Mouse (Mus musculus) regulatory T cell (primary cell): ENCODE results near the gene Arntl2.

ENCODE experiments used
- in situ Hi-C: fragments of 300-600 bp; cut with MboI, MseI; formaldehyde crosslinking; loops from one replicate; pipeline ENCODE4 v1.15.1; 2025; ENCODE audit warnings: high pct_unique_total_duplicates

The Arntl2 gene

DNA sequence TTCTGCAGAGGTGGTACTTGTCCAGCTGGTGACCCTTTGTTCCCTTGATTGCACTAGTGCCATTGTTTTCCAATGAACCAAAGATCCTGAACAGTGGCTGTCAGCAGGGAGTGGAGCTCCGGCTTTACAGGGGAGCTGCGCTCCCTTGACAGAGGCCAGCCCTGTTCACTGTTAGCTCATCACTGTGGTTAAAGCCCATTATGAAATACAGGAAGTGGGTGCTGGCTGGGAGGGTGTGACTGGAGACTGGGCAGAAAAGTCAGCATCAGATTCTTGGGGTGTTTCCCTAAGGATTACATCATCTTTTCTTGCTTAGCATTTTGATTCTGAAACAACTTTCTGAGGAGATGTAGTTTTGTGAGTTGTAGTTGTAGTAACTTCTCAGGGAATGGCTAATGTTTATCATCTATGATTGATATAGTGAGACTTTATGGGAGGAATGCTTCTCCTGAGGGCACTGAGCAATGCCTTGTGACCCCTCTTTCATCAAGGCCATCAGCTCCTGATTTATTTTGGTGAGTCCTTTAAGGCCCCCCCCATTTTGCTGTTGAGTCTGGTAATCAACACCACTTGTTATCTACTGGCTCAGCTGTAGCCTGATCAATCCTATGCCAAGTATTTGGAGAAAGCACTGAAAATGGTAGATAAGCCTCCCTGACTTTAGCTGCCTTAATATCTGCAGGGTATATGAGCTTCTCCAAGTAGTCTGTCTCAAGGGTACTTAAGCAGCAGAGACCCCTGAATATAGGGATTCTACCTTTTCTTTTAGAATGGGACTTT lies 19.1 kb upstream of the Arntl2 start:
- in situ Hi-C loops, result no loop called here

DNA sequence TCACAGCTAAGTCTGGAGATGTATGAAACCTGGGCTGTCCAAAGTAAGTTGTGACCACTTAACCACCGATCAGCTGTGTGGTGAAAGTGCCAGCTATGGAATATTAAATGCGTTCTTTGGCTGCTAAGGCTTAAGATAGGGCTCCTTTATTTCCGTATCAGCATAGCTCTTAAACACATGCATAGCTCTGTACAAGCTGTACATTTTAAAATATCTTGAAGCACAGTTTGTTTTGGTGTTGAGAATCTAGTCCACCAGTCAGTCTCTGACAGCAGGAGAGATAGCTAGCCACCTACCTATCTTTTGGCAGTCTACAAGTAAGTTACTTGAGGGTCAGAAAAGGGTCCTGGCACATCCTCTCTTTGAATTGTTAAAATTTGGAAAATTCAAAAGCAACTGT lies 17.8 kb upstream of the Arntl2 start:
- in situ Hi-C loops, result no loop called here

DNA sequence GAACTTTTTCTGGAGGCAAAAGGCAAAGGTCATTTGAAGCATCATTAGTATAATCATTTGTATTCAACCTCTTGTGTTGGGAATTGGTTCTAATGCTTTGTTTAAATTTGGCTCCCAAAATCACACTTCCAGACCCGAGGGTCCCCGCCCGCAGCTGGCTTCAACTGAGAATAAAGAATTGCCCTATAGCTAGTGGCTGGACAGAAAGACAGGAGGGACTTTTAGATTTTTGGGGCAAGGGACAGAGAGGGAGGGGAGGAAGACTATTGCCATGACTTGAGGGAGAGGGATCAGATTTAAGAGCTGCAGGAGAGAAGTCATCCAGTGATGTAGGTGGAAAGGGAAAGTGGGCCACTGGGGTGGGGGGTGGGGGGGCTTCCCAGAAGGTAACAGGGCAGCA lies 14.3 kb upstream of the Arntl2 start:
- in situ Hi-C loops, result no loop called here

DNA sequence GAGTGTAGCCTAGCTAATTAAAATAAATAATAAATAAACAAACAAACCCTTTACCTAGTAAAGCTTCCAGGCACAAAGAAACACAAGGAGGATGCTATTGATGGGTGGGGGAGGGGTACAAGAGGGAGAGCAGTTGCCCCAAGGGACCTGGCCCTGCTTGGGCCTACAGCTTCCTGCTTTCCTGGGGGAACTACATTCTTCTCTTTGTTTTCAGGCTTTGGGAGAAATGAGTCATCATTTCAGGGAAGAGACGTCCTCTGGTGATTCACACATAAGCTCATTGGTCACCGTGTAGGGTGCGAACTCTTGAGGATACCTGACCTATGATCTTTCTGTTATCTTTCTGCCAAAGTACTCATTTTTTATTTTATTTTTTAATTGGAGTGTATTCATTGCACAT lies 2.3 kb upstream of the Arntl2 start:
- in situ Hi-C loops, result no loop called here

DNA sequence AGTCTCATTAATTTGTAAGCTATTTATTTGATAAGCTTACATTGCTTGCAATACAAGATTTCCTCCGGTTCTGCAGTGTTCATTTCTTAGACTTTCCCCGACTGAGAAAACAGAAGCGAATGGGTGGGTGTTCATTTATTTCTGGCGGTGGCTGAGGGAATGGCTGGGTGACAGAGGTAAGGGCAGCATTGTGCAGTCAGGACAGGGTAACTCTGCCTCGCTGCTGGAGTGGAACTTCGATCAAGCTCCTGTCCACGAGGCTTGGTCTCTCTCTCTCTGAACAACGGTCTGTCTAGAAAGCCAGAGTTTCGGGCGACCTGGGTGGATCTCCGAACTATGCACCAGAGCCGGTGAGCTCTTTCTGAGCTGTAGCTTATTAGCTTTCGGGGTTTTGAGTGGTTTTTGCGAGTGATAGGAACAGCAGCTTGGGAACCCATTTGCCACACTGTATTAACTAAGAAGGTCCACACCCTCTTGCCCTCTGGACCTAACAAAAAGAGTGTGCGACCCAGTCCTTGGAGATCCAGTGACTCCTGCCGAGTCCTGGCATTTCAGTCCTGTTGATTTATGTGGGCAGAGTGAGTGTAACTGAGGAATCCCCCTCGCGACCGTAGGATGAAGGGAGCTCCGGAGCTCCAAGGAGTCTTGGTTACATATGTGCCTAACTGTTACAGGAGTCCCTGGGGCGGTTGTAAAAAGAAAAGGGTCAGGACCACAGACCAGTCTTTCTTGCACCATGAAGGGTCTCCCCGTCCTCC lies 510 bp upstream of the Arntl2 start:
- in situ Hi-C loops, result no loop called here

DNA sequence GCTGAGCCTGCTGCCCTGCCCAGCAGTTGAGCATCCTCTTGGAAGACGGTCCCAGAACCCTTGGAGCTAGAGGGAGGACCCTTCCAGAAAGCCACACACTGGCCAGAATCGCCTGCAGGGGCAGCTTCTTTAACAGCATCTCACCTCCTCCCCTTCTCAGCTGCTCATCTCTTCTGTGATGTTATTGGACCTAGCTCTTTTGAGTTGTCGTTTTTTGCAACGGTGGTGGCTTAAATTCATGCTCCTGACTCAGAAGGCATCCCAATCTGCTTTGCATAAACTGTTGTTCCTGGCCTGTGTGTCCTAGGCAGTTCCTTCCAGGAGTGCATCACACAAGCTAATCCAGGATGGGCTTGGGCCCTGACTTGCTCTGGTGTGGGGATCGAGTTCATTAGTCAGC lies 1.6 kb downstream of the Arntl2 start:
- in situ Hi-C loops, result no loop called here

DNA sequence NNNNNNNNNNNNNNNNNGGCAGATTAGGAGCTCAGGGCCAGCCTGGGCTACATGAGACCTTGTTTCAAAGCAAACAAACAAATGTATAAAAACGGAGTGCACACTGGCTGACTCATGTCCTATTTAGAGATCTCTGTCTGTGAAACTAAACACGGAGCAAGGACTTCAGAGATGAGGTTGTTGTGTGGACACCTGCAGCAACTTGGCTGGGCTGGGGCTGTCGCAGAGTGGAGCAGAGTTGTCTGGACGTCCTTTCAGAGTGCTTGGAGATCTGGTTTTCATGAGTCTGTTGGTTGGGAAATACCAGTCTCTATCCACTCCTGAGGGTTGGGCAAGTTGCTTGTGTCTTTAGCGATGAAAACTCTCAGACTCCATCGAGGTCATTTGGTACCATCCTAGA lies 14.1 kb downstream of the Arntl2 start:
- in situ Hi-C loops, result loop anchor here (10.0 kb wide), 1 partner anchor 1355 kb away; no protein-coding TSS in a partner anchor

DNA sequence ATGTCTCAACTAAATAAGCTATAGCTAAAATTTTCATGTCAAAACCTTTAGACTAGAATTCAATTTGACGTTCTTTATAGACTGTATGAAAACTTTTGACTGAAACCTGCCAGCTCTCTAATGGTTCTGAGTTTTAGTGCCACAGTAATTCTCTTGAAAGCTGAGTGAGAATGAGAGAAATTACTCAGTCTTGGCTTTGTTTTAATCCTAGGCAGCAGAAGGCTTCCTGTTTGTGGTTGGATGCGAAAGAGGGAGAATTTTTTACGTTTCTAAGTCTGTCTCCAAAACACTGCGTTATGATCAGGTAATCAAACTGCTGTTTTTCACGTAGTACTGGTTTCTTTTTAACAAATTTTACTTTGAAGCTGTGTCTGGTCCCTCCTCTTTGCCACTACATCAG lies 17.2 kb downstream of the Arntl2 start:
- in situ Hi-C loops, result loop anchor here (10.0 kb wide), 1 partner anchor 1358 kb away; no protein-coding TSS in a partner anchor

DNA sequence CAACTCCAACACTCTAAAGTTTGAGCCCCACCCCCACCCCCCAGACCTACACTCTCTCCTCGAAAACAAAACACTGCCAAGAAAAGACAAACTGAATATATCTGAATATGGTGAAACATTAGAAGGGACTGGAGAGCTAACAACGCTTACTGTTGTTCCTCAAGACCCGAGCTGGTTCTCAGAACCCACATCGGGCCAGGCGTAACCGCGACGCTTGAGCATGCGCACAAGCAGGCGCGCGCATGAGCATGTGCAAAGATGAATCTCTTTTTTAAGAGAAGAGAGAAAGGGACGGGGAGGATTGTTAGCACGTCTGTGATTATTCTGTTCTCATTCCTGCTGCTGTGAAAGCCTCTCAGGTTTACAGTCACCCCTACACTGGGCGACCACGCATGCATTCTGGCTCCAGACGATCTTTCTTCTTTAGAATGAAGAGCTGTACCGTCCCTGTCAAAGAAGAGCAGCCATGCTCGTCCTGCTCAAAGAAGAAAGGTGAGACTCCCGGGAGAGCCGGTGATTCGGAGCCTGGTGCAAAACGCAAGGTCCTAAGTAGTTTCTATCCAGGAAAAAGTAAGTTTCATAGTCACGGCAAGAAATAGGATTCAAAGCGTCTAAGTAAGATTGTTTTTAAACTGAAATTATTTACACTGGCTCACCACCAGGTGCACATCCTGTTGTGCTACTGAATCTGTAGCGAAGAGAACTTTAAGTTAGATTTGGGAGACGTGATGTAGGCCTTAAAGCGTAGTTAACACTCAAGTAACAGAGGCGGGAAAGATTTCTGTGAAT lies 24.5 kb downstream of the Arntl2 start:
- in situ Hi-C loops, result no loop called here

DNA sequence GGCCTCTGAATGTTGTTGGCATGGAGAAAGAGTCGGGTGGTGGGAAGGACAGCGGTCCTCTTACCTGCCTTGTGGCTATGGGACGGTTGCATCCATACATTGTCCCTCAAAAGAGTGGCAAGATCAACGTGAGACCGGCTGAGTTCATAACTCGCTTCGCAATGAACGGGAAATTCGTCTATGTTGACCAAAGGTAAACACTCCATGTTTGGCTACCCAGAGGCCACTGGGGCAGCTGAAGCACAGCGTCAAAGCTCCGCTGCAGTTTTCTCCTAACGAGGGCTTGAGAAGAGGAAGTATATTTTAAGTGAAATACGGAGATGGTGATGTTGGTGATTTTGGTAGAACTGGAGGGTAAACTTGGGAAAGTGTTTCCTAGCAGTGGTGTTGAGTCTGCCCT lies 26.1 kb downstream of the Arntl2 start:
- in situ Hi-C loops, result no loop called here

DNA sequence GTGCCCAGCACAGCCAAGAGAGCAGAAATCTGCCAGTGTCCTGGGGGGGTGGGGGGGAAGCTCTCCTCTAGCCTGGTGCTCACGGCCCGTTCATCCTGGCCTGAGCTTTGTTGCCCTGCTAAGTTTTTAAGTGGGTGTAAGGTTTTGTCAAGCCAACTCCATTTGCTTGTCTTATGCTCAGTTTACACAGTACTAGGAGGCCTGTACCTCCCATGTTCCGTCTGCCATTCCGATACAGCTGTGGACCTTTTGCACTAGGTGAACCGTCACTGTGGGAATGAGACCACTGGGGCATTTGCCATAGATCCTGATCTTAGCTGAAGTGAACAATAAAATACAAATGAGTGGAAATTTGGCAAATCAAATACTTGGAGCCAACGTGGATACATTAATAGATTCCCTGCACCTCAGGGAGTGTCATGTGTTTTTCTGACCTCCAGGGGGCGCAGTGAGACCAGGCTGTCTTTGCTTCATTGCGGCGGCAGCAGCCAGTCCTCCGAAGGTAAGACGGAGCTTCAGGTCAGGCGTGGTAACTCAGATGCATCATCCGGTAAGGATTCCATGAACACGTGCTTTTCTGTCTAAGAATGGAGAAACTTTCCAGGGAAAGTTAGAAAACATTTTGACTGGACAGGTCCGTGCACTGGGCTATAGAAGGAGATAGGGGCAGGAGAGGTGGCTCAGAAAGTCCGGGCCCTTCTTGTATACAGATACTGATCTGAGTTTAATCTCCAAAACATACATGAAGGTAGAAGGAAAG lies 29.1 kb downstream of the Arntl2 start:
- in situ Hi-C loops, result loop anchor here (5.0 to 25.0 kb wide), 2 partner anchors 167 to 412 kb away; no protein-coding TSS in a partner anchor

DNA sequence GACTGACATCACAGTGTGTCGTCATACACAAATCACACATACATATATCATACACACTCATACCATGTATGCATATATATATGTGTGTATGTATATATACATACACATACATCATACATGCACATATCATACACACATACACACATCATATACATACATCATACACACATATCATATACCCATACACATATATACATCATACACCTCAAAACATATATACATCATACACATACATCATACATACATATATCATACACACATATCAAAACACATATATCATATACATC lies 29.6 kb downstream of the Arntl2 start:
- in situ Hi-C loops, result loop anchor here (5.0 to 25.0 kb wide), 2 partner anchors 167 to 412 kb away; no protein-coding TSS in a partner anchor

DNA sequence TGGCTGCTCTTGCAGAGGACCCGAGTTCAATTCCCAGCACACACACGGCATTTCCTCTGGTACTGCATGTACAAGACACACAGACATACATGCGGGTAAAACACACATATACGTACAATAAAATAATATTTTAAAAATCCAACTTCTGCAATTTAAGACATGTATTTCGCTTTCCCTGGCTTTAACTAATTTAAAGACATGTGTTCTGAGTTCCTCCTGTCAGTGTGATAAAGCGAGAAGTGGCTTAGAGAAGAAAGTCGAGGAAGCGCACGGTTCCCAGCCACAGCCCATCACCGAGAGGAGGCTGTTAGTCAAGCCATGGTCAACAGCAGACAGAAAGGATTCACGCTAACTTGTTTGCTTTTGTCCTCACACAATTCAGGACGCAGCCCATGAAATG lies 35.5 kb downstream of the Arntl2 start:
- in situ Hi-C loops, result loop anchor here (25.0 kb wide), 1 partner anchor 406 kb away; no protein-coding TSS in a partner anchor

DNA sequence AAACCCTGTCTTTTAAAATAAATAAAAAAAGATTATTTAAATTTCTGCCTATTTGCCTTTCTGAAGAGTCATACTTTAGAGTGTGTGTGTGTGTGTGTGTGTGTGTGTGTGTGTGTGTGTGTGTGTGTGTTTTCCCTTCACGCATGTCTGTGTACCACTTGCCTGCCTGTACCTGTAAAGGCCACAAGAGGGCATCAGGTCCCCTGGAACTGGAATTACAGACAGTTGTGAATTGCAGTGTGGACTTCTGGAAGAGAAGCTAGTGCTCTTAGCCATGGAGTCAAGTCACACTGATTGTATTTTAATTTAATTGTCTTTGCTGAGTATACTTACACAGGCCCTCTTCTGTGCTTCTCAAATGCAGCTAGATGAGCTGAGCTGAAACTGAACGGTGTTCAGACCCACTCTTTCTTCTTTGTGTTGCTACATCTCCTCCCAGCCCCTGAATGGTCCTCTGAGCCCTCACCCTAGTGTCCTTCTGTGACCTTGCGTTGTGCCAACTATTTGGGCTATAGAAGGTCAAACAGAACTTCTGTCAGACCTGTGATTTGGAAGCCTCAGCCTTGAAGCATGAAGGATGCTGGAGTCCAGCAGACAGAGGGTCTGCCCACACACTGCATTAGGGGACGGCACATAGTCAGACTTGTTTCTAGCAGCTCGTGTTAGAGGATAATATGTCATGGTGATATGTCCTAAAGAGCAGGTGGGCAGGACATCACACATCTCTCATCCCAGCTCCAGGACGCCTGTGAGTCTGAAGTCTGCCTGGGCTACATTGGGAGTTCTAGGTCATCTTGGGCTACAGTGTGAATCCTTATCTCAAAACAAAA lies 37.8 kb downstream of the Arntl2 start:
- in situ Hi-C loops, result loop anchor here (25.0 kb wide), 1 partner anchor 404 kb away; no protein-coding TSS in a partner anchor

DNA sequence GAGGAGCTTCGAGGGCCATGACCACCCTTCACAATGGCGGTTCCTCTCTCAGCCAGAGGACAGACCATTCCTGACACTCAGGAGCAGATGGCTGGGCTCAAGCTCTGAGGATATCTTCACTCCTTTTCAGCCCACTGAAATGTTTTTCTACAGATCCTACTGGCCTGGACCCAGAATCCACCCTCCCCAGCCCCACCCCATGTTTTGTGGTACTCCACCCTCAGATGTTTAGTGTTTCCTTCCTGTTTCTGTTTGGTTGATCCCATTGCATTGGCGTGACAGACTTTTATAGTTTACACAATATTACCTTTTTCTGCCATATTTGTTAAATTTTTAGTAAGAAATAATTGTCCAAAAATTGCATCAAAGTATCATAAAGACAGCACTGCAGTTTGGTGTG lies 38.5 kb downstream of the Arntl2 start:
- in situ Hi-C loops, result loop anchor here (25.0 kb wide), 1 partner anchor 403 kb away; no protein-coding TSS in a partner anchor

DNA sequence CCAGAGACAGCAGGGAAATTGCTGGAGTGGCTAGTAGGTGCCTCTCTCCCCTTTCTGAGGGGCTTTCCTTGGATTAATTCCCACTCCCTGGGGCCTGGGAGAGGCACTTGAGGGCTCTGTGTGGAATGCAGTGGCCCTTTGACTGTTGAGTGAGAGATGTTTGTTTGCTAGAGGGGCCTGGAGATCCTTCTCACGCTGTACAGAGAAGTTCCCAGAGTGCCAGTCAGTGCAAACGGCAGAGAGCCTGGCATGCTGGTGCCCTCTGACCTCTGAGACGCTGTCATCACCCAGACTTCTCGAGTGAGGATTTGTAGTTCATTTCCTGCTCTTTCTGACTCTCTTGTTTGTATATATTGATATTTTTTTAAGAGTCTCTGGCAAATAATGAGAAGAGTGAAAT lies 39.9 kb downstream of the Arntl2 start:
- in situ Hi-C loops, result loop anchor here (25.0 kb wide), 1 partner anchor 402 kb away; no protein-coding TSS in a partner anchor

DNA sequence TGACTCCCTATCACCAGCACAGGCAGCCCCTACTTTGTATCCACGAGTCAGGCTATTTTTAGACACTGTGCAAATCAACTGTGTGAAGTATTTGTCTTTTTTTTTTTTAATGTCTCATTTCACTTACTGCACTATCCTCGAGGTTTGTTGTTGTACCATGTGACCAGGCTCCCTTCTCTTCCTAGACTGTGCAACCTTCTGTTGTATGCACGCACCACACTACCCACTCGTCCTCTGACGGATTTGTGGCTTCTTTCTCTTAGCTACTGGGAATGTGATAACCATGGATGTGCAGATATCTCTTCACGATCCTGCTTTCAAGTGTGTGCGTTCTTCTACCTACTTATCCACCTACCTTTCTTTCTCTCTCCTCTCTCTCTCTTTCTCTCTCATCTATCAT lies 41.5 kb downstream of the Arntl2 start:
- in situ Hi-C loops, result loop anchor here (25.0 kb wide), 1 partner anchor 400 kb away; no protein-coding TSS in a partner anchor

DNA sequence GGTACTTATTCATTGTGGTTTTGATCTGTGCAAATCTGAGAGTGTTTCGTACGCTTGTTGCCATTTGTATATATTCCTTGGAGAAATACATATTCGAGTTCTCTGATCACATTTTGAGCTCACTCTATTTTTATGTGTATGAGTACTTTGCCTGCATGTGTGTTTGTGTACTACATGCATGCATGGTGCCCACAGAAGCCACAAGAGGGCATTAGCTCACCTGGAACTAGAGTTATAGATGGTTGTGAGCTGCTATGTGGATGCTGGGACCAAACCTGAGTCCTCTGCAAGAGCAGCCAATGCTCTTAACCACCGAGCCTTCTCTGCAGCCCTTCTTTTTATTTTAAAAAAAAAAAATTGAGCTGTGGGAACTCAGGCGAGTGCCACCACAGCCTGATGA lies 42.5 kb downstream of the Arntl2 start:
- in situ Hi-C loops, result loop anchor here (25.0 kb wide), 1 partner anchor 399 kb away; no protein-coding TSS in a partner anchor

DNA sequence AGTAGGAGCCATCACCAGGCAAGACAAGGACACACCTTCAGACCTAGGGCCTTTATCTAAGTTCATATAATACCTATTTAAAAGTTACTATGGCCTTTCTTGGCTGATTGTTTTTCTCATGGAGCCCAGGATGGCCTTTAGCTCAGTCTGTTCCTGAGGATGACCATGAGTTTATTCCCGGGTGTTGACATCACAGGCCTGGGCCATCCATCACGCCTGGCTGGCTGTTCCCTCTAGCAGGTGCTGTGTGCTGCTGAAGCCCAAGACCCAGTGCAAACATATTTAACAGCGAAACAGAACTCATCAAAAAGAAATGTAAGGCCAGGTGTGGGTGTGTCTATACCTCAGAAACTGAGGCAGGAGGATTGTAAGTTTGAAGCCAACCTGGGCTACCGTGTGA lies 43.0 kb downstream of the Arntl2 start:
- in situ Hi-C loops, result loop anchor here (25.0 kb wide), 1 partner anchor 398 kb away; no protein-coding TSS in a partner anchor

DNA sequence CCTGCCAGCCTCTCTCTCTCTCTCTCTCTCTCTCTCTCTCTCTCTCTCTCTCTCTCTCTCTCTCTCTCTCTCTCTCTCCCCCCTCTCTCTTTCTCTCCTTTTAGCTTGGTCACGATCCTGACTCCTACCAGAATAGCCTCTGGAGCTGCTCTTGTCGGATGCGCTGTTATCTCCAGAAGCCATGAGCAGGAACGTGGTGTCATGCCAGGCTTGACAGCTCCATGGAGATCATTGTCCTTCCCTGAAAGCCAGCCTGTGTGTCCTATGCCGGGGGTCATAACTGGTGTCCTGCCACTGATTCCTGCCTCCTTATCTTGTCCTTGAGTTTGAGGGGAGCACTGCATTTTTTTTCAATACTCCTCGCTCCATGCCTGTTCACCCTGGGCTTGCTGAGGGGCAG lies 49.0 kb downstream of the Arntl2 start:
- in situ Hi-C loops, result loop anchor here (25.0 kb wide), 1 partner anchor 392 kb away; no protein-coding TSS in a partner anchor
